Mouse (Mus musculus) cerebellum, postnatal 36 days (tissue): Measurements from ENCODE around the gene Ddx47.

Experiments used
- DNase-seq, 2 experiments: peaks; one replicate each; pipeline ENCODE4 v3.0.0; 2021 to 2022; ENCODE audit warnings: mixed read lengths in 2 of 2

Ddx47 gene

DNA sequence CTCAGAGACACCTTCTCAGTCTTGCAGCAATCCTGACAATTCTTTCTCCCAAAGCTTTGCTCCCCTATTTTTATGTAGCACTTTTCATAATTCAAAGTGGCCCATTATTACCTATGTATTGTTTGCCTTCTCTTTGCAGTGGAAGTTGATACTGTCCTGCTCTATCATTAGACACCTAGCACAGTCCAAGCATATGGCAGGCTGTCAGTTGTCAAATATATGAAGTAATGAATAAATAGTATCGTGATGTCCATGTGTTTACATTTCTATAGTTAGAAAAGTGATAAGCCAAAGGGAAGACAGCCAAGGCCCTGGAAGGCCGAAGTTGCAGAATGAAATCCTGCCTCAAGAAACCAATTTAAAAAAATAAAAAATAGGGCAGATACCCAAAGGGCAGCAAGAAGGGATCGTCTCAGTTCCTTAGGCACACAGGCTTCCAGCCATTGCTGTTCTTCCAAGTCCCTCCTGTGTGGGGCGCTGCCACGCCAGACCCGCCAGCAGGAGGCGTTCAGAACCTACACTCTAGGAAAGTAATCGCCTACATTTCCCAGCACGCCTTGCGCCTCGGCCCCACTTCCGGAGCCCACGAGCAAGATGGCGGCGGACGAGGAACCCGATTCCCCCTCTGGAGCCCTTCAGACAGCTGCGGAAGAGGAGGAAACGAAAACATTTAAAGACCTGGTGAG is at the start of gene Ddx47:
Gene Ddx47, plus strand, starts transcription at position 565 of the 686 bp plus-strand sequence.
- peak; percentile 95 to 98 for DNase-seq

DNA sequence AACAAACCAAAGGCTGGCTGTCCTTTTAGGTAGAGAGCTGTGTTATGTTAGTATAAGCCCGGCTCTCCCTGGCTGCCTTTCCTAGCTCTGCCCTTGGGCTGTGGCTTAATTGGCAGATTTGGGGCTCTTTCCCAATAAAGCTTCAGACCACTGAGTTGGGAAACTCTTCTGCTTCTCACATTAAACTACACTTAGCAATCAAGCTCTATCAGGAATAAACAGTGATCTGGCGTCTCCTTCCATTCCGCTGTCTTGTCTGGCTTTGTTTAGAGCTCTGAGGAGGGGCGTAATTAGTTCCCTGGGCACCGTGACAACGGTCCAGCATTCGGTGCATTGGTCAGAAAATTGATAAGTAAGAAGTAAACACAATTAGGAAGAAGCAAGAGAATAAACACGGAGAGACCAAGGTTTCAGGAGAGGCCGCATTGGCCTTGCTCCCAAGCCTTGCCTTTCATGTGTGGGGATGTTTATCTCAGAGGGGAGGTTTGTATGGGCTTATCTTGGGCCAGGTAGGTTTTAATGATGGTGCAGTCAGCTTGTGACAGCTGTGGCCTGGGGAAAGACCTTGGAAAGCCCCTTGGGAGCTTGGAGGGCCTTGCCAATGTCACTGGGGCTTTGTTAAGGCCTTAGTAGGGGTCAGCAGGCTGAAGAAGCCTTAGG is 49.4 kb upstream of the Ddx47 start:
- DNase-seq = no peak

DNA sequence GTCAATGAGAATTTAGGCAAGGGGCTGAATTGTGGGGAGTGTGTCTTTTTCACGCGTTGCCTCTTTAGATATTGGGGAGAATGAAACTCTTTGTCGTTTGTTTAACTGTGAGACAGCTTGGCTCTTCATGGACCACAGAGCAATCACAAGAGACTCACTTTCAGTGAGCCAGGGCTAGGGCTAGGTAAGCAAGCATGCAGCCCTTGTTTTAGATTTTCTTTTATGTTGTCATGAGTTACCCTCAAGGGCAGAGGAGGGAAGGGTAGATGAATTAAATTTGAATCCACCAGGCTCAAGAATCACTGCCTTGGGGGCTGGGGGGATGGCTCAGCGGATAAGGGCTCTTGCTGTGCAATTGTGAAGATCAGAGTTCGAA is 48.9 kb upstream of the Ddx47 start:
- DNase-seq = no peak

DNA sequence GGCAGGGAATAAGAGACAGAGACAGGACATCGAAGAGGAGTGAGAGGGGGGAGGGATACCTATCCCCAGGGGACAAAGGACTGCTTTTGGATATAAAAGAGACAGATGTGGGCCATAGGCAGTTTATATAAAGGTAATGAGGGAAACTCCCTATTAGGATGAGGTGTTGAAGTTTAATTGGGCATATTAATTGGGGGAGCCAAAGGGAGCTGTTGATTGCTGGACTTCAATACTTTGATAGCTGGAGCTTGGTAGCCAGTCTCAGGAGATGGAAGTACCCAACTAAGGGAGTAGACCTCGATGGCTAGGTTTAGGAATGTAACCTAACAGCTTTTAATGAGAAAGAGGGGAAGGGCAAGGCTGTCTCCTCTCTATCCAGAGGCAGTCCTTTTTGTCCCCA is 47.5 kb upstream of the Ddx47 start:
- DNase-seq = no peak

DNA sequence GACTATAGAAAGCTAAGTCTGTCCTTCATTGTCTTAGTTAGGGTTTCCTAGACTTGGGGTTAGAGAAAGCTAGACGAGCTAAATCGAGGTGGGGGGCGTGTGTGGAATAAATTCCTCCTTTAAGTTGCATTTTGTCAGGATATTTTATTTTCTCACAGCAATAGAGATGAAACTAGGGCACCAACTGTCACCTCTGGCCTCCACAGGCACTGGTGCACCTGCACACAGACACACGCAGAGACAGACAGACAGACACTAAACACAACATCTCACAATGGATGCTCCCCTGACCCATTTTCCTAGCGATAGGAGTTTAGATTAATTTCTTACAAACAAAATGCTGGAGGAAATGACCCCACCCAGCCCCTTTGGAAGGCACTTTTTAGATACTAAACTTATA is 44.7 kb upstream of the Ddx47 start:
- no peak for DNase-seq

DNA sequence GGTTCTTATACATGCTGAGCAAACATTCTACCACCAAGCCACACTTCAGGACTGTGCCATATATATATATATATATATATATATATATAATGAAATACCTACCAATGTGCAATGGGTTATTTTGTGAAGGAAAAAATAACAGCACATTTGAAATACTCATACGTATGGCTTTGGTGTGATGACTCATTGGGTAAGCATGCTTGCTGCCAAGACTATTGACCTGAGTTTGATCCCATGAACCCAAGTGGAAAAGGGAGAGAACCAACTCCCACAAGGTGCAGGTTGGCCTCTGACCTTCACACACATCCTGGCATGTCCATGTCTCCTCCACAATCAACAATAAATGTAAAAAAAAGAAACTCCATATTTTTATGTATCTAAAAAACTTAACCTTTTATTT is 43.1 kb upstream of the Ddx47 start:
- no peak for DNase-seq

DNA sequence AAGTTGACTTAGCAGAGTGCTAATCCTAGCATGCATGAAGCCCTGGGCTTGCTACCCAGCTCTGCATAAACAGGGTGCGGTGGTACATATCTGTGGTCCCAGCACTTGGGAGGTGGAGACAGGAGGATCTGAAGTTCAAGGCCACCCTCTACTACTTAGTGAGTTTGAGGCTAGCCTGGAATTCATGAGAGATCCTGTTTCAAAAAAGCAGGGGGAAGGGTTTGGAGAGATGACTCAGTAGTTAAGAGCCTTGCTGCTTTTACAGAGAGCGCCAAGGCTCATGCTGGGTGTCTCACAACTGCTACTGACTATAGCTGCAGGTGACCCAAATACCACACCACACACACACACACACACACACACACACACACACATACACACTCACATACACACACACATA is 41.9 kb upstream of the Ddx47 start:
- no peak for DNase-seq

DNA sequence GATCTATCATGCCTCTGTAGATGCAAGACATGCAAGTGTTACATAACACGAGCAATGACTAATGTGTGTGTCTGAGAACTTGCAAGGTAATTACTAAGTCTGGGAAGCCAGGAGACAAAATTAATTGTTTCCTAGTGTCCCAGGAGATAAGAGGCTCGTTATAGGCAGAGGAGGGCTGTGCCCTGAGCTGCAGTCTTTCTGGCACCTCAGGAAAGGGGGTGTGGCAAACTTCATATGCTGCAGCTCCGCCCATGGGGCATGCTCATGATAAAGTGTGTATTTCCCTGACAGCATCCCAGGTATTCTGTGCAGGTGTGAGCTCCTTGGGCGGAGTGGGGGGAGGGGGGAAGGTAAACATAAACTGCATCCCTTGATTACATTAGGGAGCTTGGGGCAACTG is 39.3 kb upstream of the Ddx47 start:
- DNase-seq = no peak

DNA sequence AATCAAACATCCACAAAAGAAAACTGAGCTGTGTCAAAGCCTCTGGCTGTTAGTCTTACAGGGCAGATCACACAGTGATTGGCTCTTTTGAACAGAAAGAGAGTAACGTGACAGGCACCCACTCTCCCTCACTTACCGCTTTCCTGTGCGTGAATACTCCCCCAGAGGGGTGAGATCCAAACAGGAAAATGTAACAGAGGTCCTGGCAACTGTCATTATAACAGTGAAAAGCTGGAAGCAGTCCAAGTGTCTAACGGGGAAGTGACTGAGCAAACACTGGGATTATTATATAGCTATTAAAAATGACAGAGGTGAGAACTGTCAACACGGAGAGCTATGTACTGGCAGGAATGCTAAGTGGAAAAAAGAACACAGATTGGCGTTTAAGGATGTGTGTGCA is 34.8 kb upstream of the Ddx47 start:
- no peak for DNase-seq

DNA sequence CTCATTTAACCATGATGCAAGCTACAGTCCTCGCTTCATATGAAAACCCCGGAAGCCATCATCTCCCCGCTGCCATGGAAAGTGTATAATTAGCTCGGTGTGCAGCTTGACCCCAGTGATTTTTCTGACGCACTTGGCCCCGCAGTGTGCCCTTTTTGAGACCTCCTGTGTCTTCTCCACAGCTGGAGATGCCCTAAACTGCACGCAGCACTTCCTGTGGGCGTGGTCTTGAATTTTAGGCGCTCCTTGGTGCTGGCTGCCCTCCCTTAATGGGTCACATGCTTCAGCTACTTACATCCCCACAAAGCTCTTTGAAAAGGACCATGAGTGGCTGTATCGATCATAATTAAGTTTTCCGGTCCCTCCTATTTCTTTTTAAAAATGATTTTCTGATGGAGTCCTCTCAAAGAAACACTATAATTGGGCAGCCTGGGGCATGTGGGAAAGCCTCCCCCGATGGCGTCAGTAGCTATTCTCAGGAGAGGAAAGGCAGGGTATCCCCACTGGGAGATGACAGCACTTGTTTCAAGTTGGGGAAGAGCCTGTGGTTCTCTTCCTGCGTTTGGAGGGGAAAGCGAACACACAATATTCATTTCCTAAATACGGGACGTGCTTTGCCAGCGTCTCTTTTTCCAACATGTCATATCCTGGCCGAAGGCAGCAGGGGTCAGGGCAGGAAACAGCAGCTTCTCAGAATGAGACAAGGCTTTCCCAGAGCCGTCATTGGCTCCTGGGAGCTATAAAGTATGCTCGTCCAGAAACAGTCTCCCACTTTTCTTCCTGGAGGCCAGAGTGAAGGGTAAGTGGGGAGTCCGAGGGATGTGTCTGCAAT is 30.0 kb upstream of the Ddx47 start, which contains the start of gene Apold1:
Gene Apold1, plus strand, starts transcription at position 488 of the 832 bp plus-strand sequence.
- DNase-seq = no peak

DNA sequence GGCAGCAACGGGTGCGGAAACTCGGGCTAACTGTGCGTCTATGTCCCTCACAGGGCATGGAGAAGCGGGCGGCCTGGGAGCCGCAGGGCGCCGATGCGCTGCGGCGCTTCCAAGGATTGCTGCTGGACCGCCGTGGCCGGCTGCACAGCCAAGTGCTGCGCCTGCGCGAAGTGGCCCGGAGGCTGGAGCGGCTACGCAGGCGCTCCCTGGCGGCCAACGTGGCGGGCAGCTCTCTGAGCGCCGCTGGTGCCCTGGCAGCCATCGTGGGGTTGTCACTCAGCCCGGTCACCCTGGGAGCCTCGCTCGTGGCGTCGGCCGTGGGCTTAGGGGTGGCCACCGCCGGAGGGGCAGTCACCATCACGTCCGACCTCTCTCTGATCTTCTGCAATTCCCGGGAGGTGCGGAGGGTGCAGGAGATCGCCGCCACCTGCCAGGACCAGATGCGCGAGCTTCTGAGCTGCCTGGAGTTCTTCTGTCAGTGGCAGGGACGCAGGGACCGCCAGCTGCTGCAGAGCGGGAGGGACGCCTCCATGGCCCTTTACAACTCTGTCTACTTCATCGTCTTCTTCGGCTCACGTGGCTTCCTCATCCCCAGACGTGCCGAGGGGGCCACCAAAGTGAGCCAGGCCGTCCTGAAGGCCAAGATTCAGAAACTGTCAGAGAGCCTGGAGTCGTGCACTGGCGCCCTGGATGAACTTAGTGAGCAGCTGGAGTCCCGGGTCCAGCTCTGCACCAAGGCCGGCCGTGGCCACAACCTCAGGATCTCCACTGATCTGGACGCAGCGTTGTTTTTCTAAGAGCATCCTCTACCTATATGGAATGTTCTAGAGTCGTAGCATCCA is 27.7 kb upstream of the Ddx47 start:
- peak; percentile 89 to 93 for DNase-seq

DNA sequence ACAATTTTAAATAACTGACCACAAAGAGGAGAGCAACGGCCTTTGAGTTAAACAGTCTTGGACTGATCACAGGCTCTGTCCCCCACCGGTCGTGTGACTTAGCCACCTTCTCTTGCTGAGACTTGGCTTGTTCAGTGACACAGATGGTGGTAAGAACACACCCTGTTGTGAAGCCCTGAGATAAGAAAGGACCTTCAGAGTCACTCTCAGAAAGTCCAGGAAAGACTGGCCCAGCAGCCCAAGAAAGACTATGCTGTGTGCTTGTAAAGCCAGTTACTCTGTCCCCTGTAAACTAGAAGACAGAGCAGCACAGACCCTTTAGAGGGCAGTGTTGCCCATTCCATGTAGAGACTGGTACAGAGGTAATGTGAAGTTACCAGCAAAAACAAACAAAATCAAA is 26.7 kb upstream of the Ddx47 start:
- peak in 1 of 2 experiments; percentile 20 for DNase-seq

DNA sequence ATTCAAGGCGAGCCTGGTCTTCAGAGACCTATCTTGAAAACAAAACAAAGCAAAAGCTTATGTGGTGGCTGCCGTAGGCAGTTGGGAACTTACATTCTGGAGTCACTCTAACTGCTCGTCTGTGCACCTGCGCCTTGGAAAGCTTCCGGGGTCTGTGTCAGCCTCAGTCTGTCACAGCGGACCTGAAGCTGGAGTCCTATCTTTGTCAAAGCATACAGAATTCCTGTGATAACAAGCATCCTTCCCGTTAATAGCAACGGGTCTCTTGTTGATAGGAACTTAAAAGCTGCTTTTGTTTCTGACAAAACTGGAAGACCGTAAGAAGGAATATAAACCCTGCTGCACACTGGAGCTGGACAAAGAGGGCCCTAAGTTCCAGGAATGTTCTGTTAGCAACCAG is 23.0 kb upstream of the Ddx47 start:
- DNase-seq = no peak

DNA sequence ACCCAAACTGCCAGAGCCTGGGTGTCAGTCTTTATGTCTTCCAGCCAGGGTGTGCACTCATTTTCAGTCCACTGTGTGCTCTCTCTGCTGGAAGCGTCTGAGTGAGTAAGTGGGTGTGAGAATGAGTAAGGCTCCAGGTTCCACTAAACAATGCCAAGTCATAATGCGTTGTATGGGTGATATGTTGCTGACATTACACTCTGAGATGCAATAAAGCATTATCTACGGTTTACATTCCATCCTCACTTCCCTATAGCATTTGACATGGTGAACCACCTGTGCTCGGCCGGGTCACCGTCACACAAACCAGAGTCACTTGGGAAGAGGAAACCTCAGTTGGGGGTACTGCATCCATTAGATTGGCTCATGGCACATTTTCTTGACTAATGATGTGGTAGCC is 20.7 kb upstream of the Ddx47 start:
- no peak for DNase-seq

DNA sequence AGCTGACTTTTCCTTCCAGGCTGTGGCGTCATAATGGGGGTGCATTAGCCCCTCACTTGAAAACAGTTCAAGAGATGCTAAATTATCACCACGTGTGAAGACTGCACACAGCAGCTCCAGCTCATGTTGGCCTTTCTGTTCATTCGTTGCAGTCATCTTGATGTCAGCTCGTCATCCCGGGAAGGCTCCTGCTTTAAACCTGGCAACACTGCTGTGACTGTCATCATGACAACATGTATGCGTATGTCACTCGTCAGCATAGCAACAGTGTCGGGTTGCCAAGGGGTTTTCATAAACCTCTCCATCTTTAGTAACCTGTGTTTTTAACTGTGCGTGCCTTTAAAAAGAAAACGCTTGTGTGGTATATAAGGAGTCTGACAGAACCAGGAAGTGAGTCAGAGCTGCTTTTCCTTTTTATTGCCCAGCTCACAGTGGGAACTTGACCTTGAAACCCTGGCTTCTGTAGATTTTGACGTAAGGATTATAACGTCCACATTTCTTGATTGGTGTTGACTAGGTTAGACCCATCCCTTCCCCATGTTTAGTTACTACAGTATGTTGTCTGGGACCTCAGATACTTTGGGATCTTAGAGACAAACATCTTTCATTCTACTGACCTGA is 17.3 kb upstream of the Ddx47 start:
- no peak for DNase-seq

DNA sequence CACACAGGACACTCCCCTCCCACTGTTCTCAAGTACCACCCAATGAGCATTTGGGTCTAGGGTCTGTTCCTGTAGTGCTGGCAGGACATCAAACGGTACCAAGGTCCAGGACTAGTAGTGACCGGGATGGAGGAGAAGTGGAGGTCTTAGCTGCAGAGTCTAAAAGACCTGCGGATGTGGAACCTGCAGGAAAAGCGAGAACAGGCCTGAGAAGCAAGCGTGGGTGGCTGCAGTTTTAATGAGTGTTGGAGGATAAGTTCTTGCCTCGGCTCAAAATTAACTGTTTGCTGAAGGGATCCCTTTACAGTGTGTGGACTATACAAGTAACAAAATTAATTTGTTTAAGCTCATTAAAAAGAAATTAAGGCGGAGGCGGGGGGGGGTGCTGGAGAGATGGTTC is 16.4 kb upstream of the Ddx47 start:
- no peak for DNase-seq

DNA sequence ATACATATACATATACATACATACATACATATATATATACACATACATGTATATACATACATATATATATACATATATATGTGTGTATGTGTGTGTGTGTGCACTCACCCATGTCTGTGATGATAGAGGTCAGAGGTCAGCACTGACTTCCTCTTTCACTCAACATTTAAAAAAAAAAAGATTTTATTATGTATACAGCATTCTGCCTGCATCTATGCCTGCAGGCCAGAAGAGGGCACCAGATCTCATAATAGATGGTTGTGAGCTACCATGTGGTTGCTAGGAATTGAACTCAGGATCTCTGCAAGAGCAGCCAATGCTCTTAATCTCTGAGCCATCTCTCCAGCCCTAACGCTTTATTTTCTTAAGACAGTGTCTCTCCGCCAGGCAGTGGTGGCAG is 14.5 kb upstream of the Ddx47 start:
- DNase-seq = no peak

DNA sequence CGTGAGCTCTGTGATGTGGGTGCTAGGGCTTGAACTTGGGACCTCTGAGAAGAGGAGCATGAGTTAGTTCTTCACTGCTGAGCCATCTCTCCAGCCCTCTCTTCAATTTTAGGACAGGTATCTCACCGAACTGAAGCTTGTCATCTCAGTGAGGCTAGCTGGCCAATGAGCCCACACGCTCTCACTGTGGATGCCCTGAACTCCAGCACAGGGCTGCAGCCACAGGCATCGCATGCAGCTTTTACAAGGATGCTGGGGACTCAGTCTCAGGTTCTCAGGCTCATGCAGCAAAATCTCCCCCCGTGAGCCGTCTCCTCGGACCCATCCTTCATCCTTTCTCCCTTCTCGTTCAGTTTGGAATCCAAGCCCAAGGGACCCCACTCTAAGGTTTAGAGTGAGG is 13.3 kb upstream of the Ddx47 start:
- DNase-seq = no peak

DNA sequence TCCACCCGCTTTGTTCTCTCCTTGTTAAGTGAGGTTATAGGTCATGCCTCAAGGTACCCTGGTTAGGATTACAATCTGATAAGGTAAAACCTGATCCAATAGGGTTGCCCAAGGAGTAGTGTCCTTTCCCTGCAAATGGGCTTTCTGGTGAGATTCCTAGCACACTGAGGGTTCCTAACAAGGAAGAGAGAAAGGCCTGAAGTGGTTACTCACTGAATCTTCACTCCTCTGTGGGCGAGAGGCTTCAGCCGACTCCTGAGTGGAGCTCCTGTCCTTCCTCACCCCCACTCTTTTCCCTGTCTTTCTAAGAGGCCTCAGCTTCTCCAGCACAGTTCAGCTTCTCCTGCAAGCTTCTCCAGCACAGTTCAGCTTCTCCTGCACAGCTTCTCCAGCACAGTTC is 12.6 kb upstream of the Ddx47 start:
- DNase-seq = no peak

DNA sequence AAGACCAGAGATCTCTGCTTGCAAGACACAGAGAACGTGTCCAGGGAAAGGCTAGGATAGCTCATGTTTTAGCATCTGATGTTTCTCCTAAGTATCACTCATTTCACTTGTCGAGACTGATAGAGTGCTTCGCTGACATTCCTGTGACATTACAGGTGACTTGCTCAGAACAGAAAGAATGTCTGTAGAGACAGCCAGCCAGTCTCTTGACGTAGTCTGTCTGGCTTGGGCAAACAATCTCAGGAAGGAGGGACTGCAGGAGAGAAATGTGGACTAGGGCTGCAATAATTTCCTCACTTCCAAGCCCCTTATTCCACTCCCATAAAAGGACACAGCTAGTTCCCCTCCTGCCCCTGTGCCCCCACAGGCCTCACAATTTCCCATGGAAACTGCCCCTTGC is 11.1 kb upstream of the Ddx47 start:
- DNase-seq = no peak

DNA sequence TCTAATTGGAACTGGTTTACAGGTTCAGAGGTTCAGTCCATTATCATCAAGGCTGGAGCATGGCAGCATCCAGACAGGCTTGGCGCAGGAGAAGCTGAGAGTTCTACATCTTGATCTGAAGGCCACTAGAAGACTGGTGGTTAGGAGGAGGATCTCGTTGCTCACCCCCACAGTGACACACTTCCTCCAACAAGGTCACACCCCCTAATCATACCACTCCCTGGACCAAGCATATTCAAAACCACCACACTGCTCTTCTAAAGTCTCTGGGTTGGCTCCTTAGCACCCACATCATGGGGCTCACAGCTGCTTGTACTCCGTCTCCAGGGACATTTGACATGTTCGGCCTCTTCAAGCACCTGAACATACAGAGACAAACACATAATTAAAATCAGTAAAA is 9.4 kb upstream of the Ddx47 start:
- DNase-seq = no peak

DNA sequence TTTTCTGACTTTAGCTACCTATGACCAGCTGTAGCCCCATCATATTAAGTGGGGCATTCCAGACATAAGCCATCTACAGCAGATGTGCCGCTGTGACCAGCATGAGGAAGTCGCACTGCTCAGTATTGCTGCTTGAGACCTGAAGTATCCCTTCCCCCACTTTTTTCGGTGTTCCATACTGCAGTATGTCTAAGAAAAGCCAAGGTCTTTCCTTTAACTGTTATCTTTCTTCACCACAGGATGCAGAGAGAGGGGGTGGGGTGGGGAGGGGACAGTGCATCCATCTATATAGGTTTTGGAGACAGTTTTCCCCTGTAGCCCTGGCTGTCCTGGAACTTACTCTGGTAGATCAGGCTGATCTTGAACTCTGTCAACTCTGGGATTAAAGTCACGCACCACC is 5.0 kb upstream of the Ddx47 start:
- DNase-seq = no peak

DNA sequence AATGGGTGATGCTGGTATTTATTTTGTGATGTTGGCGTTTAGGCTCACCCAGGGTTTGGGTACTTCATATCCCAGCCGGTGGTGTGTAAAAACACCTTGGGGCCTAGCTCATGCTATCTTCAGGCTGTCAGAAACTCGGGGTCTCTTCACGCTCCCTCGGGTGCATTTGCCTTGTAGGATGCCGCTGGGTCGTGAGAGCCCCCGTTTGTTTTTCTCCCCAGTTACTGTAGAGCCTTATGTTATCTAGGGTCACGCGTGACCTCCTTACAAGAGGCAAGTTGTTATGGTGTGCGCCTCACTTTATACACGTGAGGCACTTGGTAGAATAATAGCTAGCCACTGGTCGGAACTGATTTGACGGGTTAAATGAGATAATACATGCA is 313 bp downstream of the Ddx47 start:
- DNase-seq = no peak
